Mouse (Mus musculus): ENCODE data around the gene Cdkal1. TPM values are rescaled to one million over a fixed set of nuclear protein-coding genes. Genes with fewer than 3 reads are reported as not detected.

Cdkal1 gene
- polyA plus RNA-seq, 1 experiment, result 6.5 TPM

DNA sequence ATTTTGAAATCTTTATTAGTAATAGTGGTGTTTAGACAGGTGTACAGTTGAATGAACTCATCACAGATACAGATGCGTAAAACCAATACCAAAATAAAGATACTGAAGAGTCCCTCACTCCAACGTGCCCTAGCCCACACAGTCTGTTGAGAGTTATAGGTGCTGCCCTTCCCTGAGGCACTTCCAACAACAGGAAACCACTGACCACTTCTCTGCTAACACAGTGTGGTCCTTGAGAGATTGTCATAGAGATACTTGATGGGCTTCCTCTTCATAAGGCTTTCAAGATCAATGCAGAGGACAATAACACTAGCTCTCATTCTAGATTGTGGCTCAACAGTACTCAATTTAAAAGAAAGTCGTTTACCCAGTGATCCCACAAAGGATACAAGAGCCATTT is 191.6 kb downstream of the Cdkal1 start:
- TF ChIP-seq POLR2A (IDR thresholded peaks at IDR 0.05; ENCODE audit: extremely low read depth, insufficient read depth, low read length) (no peak), CTCF (IDR thresholded peaks at IDR 0.05; ENCODE audit: extremely low read depth, insufficient read depth, low read length) (no peak)
- Histone ChIP-seq H3K27ac (ENCODE audit: insufficient read depth, low read length) (no peak overlapping the region), H3K4me1 (ENCODE audit: control insufficient read depth, insufficient read depth, low read length) (no peaks in the 10 kb centered on the region), H3K4me3 (ENCODE audit: insufficient read depth, low read length) (no peak overlapping the region)

DNA sequence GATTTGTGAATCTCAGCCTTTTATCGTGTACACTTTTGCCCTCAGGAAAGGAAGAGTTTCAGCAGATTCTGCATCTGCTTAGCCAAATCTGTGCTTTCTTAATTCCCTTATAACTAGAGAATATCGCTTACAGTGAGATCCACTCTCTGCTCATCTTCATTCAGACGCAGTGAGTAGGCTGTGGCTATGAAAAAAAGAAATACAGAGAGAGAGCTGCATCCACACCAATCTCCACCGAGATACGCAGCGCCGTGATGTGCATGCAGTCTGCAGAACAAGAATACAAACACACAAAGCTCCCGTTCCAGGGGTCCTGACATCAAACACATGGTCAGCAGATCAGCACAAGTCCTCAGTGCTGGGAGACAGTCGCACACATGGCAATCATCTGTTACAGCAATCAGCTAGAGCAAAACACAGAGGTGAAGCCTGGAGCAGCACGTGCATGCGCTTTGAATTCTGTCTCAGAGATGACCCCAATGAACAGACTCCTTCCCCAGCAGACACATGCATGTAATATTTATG is 199.6 kb downstream of the Cdkal1 start:
- no peak overlapping the region for H3K4me3 ChIP-seq (ENCODE audit: insufficient read depth, low read length)
- H3K4me1 ChIP-seq (ENCODE audit: control insufficient read depth, insufficient read depth, low read length), result no peaks in the 10 kb centered on the region
- TF ChIP-seq CTCF (IDR thresholded peaks at IDR 0.05; ENCODE audit: extremely low read depth, insufficient read depth, low read length), result no peak
- no peak for TF ChIP-seq POLR2A (IDR thresholded peaks at IDR 0.05; ENCODE audit: extremely low read depth, insufficient read depth, low read length)
- H3K27ac ChIP-seq (ENCODE audit: insufficient read depth, low read length), result no peak overlapping the region

DNA sequence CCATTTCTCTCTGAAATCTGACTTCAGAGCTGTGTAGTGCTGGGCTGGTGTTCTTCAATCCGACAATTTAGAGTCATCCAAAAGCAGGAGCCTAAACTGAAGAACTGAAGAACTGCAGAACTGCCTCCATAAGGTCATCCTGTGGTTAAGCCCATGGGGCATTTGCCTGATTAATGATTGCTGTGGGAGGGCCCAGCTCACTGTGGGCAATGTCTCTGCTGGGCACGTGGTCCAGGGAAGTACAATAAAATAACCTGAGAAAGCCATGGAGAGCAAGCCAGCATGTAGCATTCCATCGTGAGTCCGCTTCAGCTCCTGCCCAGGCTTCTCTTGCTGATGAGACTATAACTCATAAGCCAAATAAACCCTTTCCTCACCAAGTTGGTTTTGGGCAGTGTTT is 202.1 kb downstream of the Cdkal1 start:
- TF ChIP-seq POLR2A (IDR thresholded peaks at IDR 0.05; ENCODE audit: extremely low read depth, insufficient read depth, low read length) (no peak), CTCF (IDR thresholded peaks at IDR 0.05; ENCODE audit: extremely low read depth, insufficient read depth, low read length) (no peak)
- Histone ChIP-seq H3K4me1 (ENCODE audit: control insufficient read depth, insufficient read depth, low read length) (no peaks in the 10 kb centered on the region; the same call in 1 of the 2 replicates), H3K4me3 (ENCODE audit: insufficient read depth, low read length) (no peak overlapping the region), H3K27ac (ENCODE audit: insufficient read depth, low read length) (no peak overlapping the region)

DNA sequence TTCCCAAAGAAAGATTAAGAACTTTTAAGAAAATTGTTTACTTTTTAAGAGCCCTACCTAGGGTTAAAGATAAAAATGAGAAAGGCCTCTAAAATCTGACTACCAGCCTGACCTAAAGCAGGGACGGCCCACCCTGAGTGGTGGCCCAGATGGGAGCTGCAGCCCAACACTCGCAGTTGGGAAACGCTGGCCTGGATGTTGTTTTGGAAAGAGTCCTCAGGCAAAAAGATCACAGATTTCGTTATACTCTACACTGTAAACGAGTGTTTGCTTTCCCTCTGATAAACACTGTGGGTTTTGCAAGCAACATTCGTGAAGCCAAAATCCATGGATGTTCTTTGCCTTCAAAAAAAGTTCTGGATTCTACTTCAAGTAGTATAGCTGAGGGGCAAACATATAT is 202.7 kb downstream of the Cdkal1 start:
- Histone ChIP-seq H3K27ac (ENCODE audit: insufficient read depth, low read length) (no peak overlapping the region), H3K4me3 (ENCODE audit: insufficient read depth, low read length) (no peak overlapping the region), H3K4me1 (ENCODE audit: control insufficient read depth, insufficient read depth, low read length) (no peaks in the 10 kb centered on the region; the same call in 1 of the 2 replicates)
- TF ChIP-seq POLR2A (IDR thresholded peaks at IDR 0.05; ENCODE audit: extremely low read depth, insufficient read depth, low read length) (no peak), CTCF (IDR thresholded peaks at IDR 0.05; ENCODE audit: extremely low read depth, insufficient read depth, low read length) (no peak)

DNA sequence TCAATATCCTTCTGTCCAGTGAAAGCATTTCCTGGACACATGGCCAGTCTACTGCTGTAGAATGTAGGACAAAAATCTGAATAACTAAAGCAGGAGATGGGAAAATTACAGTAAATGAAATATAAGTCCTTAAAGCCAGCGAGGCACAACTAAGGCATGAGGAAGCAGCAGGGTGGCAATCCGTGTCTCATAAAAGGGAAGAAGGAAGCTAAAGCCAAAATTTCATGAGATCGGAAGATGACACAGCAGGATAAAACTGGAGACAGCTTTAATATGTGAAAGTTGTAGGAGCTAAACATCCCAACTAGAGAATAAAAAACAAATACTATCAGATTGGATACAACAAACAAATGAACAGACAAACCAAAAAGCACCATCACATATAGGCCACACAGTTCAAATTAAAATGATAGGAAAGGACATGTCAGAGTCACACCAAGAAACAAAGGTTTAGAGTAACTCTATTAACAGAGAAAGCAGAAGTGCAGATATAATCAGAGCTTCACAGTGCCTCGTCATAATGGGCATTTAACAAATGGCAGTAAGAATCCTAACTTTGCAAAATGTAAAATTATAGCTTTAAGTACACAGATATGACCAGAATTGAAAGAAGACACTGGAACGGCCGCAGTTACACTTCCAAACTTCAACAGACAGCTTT is 204.8 kb downstream of the Cdkal1 start:
- Histone ChIP-seq H3K27ac (ENCODE audit: insufficient read depth, low read length) (no peak overlapping the region), H3K4me1 (ENCODE audit: control insufficient read depth, insufficient read depth, low read length) (no peaks in the 10 kb centered on the region; the same call in 1 of the 2 replicates), H3K4me3 (ENCODE audit: insufficient read depth, low read length) (no peak overlapping the region)
- no peak for TF ChIP-seq POLR2A (IDR thresholded peaks at IDR 0.05; ENCODE audit: extremely low read depth, insufficient read depth, low read length)
- no peak for TF ChIP-seq CTCF (IDR thresholded peaks at IDR 0.05; ENCODE audit: extremely low read depth, insufficient read depth, low read length)

DNA sequence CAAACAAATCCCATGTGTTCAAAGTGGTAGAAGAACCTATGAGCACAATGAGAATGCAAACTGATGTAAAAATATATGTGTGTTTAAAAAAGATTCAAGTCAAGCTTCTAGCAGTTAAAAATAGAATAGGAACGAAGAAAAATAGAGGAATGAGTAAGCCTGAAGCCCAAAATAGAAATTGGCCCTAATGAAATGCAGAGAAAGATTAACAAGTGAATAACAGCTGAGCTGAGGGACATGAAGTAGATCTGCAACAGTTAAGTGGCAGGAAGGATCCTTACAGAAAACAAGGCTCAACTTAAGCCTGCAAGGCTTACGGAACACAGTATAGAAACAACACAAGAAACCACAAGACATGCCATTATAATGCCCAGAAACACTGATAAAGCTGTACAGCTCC is 205.9 kb downstream of the Cdkal1 start:
- TF ChIP-seq CTCF (IDR thresholded peaks at IDR 0.05; ENCODE audit: extremely low read depth, insufficient read depth, low read length), result no peak
- TF ChIP-seq POLR2A (IDR thresholded peaks at IDR 0.05; ENCODE audit: extremely low read depth, insufficient read depth, low read length), result no peak
- no peak overlapping the region for H3K27ac ChIP-seq (ENCODE audit: insufficient read depth, low read length)
- no peaks in the 10 kb centered on the region; the same call in 1 of the 2 replicates for H3K4me1 ChIP-seq (ENCODE audit: control insufficient read depth, insufficient read depth, low read length)
- H3K4me3 ChIP-seq (ENCODE audit: insufficient read depth, low read length), result no peak overlapping the region

DNA sequence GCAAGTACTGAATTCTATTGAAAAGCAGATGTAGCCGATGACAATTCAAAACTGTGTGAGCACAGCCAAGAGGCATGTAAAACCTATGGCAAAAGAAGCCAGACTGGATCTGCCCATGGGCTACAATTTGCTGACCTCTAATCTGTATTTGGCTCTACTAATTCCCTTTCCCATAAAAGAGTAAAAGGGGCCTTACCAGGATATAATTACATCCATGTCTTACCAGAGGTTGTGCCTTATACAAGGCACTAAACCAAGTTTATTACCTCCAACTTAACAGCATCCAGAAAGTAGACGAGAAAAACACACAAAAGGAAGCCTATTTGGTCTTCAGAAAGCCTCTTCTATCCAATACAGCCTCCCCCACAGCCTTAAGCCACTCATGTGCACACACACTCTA is 213.2 kb downstream of the Cdkal1 start:
- Histone ChIP-seq H3K4me3 (ENCODE audit: insufficient read depth, low read length) (no peak overlapping the region), H3K4me1 (ENCODE audit: control insufficient read depth, insufficient read depth, low read length) (0 out of 2 replicates have a peak, but pooled peaks cover 1% of the 10 kb centered on the region), H3K27ac (ENCODE audit: insufficient read depth, low read length) (no peak overlapping the region)
- TF ChIP-seq CTCF (IDR thresholded peaks at IDR 0.05; ENCODE audit: extremely low read depth, insufficient read depth, low read length) (no peak), POLR2A (IDR thresholded peaks at IDR 0.05; ENCODE audit: extremely low read depth, insufficient read depth, low read length) (no peak)

DNA sequence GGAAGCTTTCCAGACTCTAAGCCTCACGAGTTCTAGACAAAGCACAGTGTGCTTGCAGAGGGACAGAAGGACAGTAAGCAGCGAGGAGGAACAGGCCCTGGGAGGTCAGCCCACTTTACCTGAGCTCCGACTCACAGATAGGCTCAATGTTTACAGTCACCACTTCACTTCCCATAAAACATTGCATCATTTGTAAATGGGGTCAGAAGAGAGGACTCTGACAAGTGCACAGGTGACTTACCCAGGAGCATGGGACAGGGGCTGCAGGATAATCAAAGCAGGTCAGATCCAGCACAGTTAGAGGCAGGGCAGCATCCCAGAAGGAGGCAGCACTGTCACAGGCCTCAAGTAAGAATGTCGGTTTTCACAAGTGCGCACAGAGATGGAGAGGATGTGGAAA is 214.3 kb downstream of the Cdkal1 start:
- H3K4me1 ChIP-seq (ENCODE audit: control insufficient read depth, insufficient read depth, low read length), result 0 out of 2 replicates have a peak, but pooled peaks cover 1% of the 10 kb centered on the region
- no peak overlapping the region for H3K4me3 ChIP-seq (ENCODE audit: insufficient read depth, low read length)
- no peak for TF ChIP-seq POLR2A (IDR thresholded peaks at IDR 0.05; ENCODE audit: extremely low read depth, insufficient read depth, low read length)
- no peak for TF ChIP-seq CTCF (IDR thresholded peaks at IDR 0.05; ENCODE audit: extremely low read depth, insufficient read depth, low read length)
- H3K27ac ChIP-seq (ENCODE audit: insufficient read depth, low read length), result no peak overlapping the region

DNA sequence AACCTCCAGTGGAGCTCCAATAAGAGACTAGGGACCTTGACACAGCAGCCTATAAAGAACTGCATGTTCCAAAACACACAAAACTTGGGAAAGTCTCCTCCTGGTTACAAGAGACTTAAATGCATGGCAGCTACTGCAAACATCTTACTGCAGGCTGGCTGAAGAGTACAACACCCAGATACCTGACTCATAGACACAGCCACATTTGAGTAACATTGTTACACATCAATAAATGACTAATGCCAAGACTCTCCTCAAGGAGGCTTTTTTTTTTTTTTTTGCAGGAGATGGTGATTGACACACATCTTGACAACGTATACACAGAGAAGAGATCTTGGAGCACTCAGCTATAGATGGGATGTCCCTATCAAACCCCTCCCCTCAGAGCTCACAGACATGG is 215.3 kb downstream of the Cdkal1 start:
- TF ChIP-seq CTCF (IDR thresholded peaks at IDR 0.05; ENCODE audit: extremely low read depth, insufficient read depth, low read length) (no peak), POLR2A (IDR thresholded peaks at IDR 0.05; ENCODE audit: extremely low read depth, insufficient read depth, low read length) (no peak)
- Histone ChIP-seq H3K4me1 (ENCODE audit: control insufficient read depth, insufficient read depth, low read length) (0 out of 2 replicates have a peak, but pooled peaks cover 1% of the 10 kb centered on the region), H3K4me3 (ENCODE audit: insufficient read depth, low read length) (no peak overlapping the region), H3K27ac (ENCODE audit: insufficient read depth, low read length) (no peak overlapping the region)

DNA sequence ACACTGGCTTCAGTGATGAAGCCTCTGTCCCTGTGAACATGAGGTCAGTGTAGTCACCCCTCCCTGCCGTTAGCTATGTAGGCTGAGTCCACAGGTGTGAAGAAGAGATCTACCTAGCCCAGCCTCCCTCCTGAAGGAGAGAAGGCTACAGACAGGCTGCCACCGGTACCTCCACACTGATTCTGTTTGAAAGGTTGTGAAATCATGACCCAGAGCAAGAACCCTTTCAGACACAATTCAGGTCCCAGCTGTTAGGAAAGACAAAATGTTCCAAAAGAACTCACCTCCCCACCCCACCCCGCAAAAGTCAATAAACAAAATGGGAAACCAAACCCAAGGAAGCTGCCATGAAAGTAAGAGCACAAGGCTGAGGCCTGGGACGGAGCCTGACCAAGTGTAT is 217.2 kb downstream of the Cdkal1 start:
- no peak for TF ChIP-seq CTCF (IDR thresholded peaks at IDR 0.05; ENCODE audit: extremely low read depth, insufficient read depth, low read length)
- no peak for TF ChIP-seq POLR2A (IDR thresholded peaks at IDR 0.05; ENCODE audit: extremely low read depth, insufficient read depth, low read length)

More for the DNA sequence above, 217.2 kb downstream of the Cdkal1 start:
- H3K4me3 ChIP-seq (ENCODE audit: insufficient read depth, low read length), result no peak overlapping the region
- 0 out of 2 replicates have a peak, but pooled peaks cover 1% of the 10 kb centered on the region for H3K4me1 ChIP-seq (ENCODE audit: control insufficient read depth, insufficient read depth, low read length)
- no peak overlapping the region for H3K27ac ChIP-seq (ENCODE audit: insufficient read depth, low read length)
